Mouse (Mus musculus) midbrain, embryonic 16.5 days (tissue): ENCODE measurements at regions not wholly inside any gene's neighbourhood (a gene's known extent, or its start where the extent isn't known, plus 50 kb on each side); places are given as distances from the start of the nearest gene placed in this dataset.

Experiments used
- ATAC-seq: fragments of 200-750 bp; cut with Nextera tagmentation; 2 replicates; pipeline ENCODE4 v1.8.0; 2017; ENCODE audit warnings: moderate TSS enrichment
- H3K27ac ChIP-seq: fragments of 300-500 bp; sonication (generic); 2 replicates; pipeline ENCODE4 v1.5.1; 2014; ENCODE audit warnings: mild to moderate bottlenecking, low read length, mixed read lengths
- H3K27me3 ChIP-seq: fragments of 300-500 bp; sonication (generic); 2 replicates; pipeline ENCODE4 v1.6.1; 2014; ENCODE audit warnings: low read depth, low read length, mixed read lengths; ENCODE audit not compliant: control insufficient read depth, insufficient read depth
- H3K36me3 ChIP-seq: fragments of 300-500 bp; sonication (generic); 2 replicates; pipeline ENCODE4 v1.6.1; 2014; ENCODE audit warnings: mild to moderate bottlenecking, low read length, moderate library complexity, mixed read lengths; ENCODE audit not compliant: control insufficient read depth, insufficient read depth
- H3K4me1 ChIP-seq: fragments of 300-500 bp; sonication (generic); 2 replicates; pipeline ENCODE4 v1.6.1; 2014; ENCODE audit warnings: mild to moderate bottlenecking, low read length, mixed read lengths; ENCODE audit not compliant: control insufficient read depth, insufficient read depth
- H3K4me2 ChIP-seq: fragments of 300-500 bp; sonication (generic); 2 replicates; pipeline ENCODE4 v1.6.1; 2014; ENCODE audit warnings: mild to moderate bottlenecking, low read length, mixed read lengths
- H3K4me3 ChIP-seq: fragments of 300-500 bp; sonication (generic); 2 replicates; pipeline ENCODE4 v1.5.1; 2014; ENCODE audit warnings: low read depth, mild to moderate bottlenecking, low read length, moderate library complexity, mixed read lengths
- H3K9ac ChIP-seq: fragments of 300-500 bp; sonication (generic); 2 replicates; pipeline ENCODE4 v1.6.1; 2014; ENCODE audit warnings: low read depth, low read length, mixed read lengths
- H3K9me3 ChIP-seq: fragments of 300-500 bp; sonication (generic); replicated peaks from 2 replicates; pipeline ENCODE4 v1.6.1; 2014; ENCODE audit warnings: mild to moderate bottlenecking, low read length, mixed read lengths; ENCODE audit not compliant: control insufficient read depth, poor library complexity, severe bottlenecking
- WGBS: fragments of 180-500 bp; shearing (Covaris S2); extraction: QIAGEN DNeasy Blood & Tissue Kit; methylation state at CpG from one replicate; pipeline ENCODE4 v1.1.7; 2014; 5-methylcytosine and 5-hydroxymethylcytosine counted together

DNA sequence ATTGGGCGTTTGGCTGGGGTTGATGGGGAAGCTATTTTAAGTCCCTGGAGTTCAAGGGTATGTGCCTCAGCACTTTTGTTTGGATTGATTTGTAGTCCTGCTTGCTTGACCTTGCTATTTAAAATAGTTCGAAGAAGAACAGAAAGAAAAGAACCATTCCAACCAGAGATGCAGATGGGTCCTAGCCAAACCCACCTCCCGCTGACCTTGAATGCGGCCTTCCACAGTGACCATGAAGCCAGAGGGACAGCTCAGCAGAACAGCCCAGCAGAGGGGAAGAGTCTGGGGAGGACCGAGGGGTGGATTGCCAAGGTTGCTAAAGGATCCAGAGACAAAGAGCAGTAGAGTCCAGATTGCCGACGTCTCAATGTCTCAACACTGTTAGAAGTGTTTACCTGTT, 76.6 kb upstream of the Zfp618 start:
- Histone ChIP-seq H3K4me2 (no peak overlapping the region), H3K27ac (no peak overlapping the region), H3K4me1 (peaks cover 2% of the 10 kb centered on the region; the same call in 1 of the 2 replicates), H3K9me3 (no peaks in the 10 kb centered on the region), H3K9ac (no peak overlapping the region), H3K36me3 (no peaks in the 10 kb centered on the region), H3K4me3 (no peak overlapping the region), H3K27me3 (no peaks in the 10 kb centered on the region; the same call in 1 of the 2 replicates)
- 87% methylated on average over 7 of the region's 7 CpGs for WGBS
- ATAC-seq = no peak

DNA sequence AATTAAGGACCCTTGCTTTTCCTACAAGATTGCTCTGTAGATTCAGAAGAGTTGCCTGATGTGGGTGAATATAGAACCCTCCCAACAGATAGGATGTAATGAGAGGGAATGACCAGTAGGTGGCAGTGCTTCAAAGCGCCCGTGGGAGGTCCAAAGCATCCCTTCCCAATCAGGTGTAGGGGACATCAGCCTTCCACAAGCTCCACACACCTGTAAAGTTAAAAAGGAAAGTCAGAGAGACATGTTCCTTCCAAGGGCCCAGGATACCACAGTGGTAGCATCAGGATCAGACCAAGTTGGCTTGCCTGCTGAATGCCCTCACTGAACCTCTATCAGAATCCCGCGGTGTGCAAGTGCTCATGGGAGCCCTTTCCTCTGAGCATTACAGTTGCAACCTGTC, 75.7 kb upstream of the Zfp618 start:
- Histone ChIP-seq H3K27ac (no peak overlapping the region), H3K9me3 (no peaks in the 10 kb centered on the region), H3K4me3 (no peak overlapping the region), H3K4me1 (peaks cover 2% of the 10 kb centered on the region; the same call in 1 of the 2 replicates), H3K4me2 (no peak overlapping the region), H3K9ac (no peak overlapping the region), H3K36me3 (no peaks in the 10 kb centered on the region), H3K27me3 (no peaks in the 10 kb centered on the region; the same call in 1 of the 2 replicates)
- ATAC-seq = no peak
- WGBS = 45% methylated on average over 4 of the region's 4 CpGs

DNA sequence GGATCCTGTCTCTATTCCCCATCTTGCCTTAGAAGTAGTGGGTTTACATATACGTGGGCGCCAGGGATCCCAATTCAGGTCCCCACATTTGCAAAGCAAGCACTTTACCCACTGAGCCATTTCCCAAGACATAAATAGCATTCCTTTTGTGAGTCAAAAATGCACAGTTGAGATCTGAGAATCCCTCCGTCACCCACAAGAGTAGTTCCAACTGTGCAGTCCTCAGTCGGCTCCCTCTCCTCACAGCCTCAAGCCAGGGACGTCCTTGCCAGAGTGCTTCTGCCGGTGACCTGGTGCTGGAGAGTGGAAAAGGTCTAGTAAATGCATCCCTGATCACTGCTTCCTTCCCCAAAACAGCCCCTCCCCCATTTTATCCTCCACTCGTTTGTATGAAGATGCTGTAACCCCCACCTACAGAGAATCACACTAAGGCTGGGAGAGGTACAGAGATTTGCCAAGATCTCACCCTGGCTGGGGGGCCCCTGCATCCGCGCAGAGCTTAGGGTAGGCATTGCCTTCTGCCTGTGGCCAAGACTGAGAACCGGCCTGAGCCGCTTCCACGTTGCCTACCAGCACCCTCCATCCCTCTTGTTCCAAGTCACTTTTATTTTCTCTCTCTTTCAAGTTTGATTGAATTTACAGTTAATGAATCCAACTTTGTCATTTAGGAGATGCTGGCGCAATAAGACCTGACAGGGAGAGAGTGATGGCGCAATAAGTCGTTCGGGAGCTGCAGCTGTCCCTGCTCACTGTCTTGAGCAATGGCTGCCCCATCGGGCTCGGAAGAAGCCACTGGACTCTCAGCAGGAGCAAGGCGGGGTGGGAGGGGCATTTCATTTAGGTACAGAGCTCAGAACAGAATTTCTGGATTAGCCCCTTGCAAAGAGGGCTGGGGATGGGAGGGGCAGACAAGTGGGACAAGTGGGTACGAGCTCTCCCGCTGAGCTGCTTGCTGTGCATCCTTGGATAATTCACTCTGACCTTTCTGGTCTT, 74.5 kb upstream of the Zfp618 start:
- H3K36me3 ChIP-seq = no peaks in the 10 kb centered on the region
- peak overlapping the region; percentile 16; the same call in 1 of the 2 replicates for H3K4me2 ChIP-seq
- no peak overlapping the region for H3K4me3 ChIP-seq
- H3K27ac ChIP-seq = no peak overlapping the region
- no peak for ATAC-seq
- no peaks in the 10 kb centered on the region for H3K9me3 ChIP-seq
- H3K27me3 ChIP-seq = no peaks in the 10 kb centered on the region; the same call in 1 of the 2 replicates
- WGBS = 43% methylated on average over 21 of the region's 21 CpGs
- H3K9ac ChIP-seq = no peak overlapping the region
- H3K4me1 ChIP-seq = peaks cover 2% of the 10 kb centered on the region; the same call in 1 of the 2 replicates

DNA sequence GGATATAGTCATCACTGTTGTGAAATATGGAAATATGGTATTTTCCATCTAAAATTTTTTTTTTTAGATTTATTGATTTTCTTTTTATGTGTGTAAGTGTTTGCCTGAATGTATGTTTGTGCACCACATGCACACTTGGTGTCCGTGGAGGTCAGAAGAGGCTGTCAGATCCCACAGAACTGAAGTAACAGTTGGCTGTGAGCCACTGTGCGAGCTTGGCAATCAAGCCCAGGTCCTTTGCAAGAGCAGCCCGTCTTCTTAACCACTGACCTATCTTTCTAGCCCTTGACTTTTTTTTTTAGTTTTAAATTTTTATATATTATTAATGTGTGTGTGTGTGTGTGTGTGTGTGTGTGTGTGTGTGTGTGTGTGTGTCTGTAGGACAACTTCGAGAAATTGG, 52.5 kb upstream of the Zfp618 start:
- Histone ChIP-seq H3K9me3 (no peaks in the 10 kb centered on the region), H3K4me3 (no peak overlapping the region), H3K4me2 (no peak overlapping the region), H3K27ac (no peak overlapping the region), H3K27me3 (no peaks in the 10 kb centered on the region), H3K9ac (no peak overlapping the region), H3K4me1 (no peaks in the 10 kb centered on the region), H3K36me3 (no peaks in the 10 kb centered on the region)
- 83% methylated on average over 4 of the region's 4 CpGs for WGBS
- ATAC-seq = no peak
